20 mouse cellular contexts compared by ENCODE assay signal in the genomic region with DNA sequence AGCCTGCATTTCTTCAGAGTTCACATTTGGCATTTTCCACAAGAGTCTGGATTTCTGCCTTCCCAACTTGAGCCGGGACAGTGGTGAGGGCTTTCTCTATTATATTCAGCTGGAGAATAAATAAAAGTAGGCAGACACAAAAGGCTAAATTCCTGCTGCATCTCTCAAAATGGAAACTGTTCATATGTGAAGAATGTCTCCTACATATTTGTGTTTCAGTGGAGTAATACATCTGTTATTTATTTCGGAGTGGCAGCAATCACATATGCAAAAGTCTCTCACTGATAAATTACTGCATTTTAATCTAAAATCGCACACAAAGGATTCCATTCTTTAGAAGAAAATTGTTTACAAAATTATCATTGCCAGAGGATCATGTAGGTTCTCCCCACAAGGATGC.
DNase-seq lines count a peak whose midpoint lies in the region; ATAC-seq and TF ChIP-seq lines count a peak whose summit lies in the region.
"Had no signal": no experiment of that assay in that cellular context is flagged by ENCODE, and none has a peak within 500 bp of the region (broad histone marks: within the 10 kb centered on the region; RNA-seq: fewer than 3 reads in every experiment).

No protein-coding gene starts in this region.

- peak overlapping the region; percentile 44; the same call in 1 of the 2 replicates for H3K27ac ChIP-seq in embryonic facial prominence, embryonic 13.5 days
- no peak overlapping the region for H3K27ac ChIP-seq in embryonic facial prominence, embryonic 10.5 days (replicated peaks)
- H3K27ac ChIP-seq in embryonic facial prominence, embryonic 15.5 days (replicated peaks), result peak overlapping the region; percentile 52
- no peak overlapping the region for H3K27ac ChIP-seq in stomach, postnatal 0 days (replicated peaks)
- H3K27ac ChIP-seq: forebrain, embryonic 10.5 days; forebrain, embryonic 12.5 days had no signal

- no peak for DNase-seq in embryonic facial prominence, embryonic 10.5 days (ENCODE audit: low spot score)
- DNase-seq in NIH3T3 (ENCODE audit: low read depth), result peak; percentile 58
- DNase-seq in stomach, postnatal 0 days (ENCODE audit: low spot score), result no peak
- DNase-seq in testis, postnatal 10 days (ENCODE audit: low spot score), result no peak
- DNase-seq in adrenal gland, postnatal 14 days, result no peak
- DNase-seq: adrenal gland, adult 2 months; adrenal gland, postnatal 10 days; adrenal gland, postnatal 36 days; cerebellum, adult 11-12 months; cerebellum, adult 2 months; cerebellum, adult 9-10 months; cerebellum, postnatal 10 days; cerebellum, postnatal 25 days had no signal

- no peak for TF ChIP-seq CTCF in stomach, postnatal 0 days (IDR thresholded peaks at IDR 0.05; ENCODE audit: low read depth)

- WGBS in embryonic facial prominence, embryonic 13.5 days, result 63% methylated on average over 3 of the region's 3 CpGs
- 90% methylated on average over 3 of the region's 3 CpGs for WGBS in embryonic facial prominence, embryonic 10.5 days
- WGBS in embryonic facial prominence, embryonic 15.5 days, result 49% methylated on average over 3 of the region's 3 CpGs
- WGBS in stomach, postnatal 0 days, result 79% methylated on average over 3 of the region's 3 CpGs

- H3K9ac ChIP-seq in embryonic facial prominence, embryonic 13.5 days, result no peak overlapping the region
- H3K9ac ChIP-seq in embryonic facial prominence, embryonic 15.5 days, result no peak overlapping the region
- H3K9ac ChIP-seq in stomach, postnatal 0 days (ENCODE audit: low read length), result no peak overlapping the region
- H3K9ac ChIP-seq: forebrain, embryonic 12.5 days had no signal

- H3K36me3 ChIP-seq in embryonic facial prominence, embryonic 13.5 days, result no peaks in the 10 kb centered on the region
- no peaks in the 10 kb centered on the region for H3K36me3 ChIP-seq in embryonic facial prominence, embryonic 10.5 days (replicated peaks)
- H3K36me3 ChIP-seq in embryonic facial prominence, embryonic 15.5 days, result no peaks in the 10 kb centered on the region
- no peaks in the 10 kb centered on the region for H3K36me3 ChIP-seq in stomach, postnatal 0 days (ENCODE audit: control insufficient read depth, insufficient read depth, low read length)
- H3K36me3 ChIP-seq: forebrain, embryonic 10.5 days; forebrain, embryonic 12.5 days had no signal

- no peaks in the 10 kb centered on the region for H3K9me3 ChIP-seq in embryonic facial prominence, embryonic 13.5 days
- no peaks in the 10 kb centered on the region for H3K9me3 ChIP-seq in embryonic facial prominence, embryonic 10.5 days
- no peaks in the 10 kb centered on the region for H3K9me3 ChIP-seq in embryonic facial prominence, embryonic 15.5 days (replicated peaks)
- no peaks in the 10 kb centered on the region; the same call in 1 of the 2 replicates for H3K9me3 ChIP-seq in stomach, postnatal 0 days (ENCODE audit: control insufficient read depth, low read length)
- H3K9me3 ChIP-seq: forebrain, embryonic 10.5 days; forebrain, embryonic 12.5 days had no signal

- no peak for TF ChIP-seq EP300 in stomach, postnatal 0 days (optimal IDR thresholded peaks at IDR 0.05)

- no peaks in the 10 kb centered on the region for H3K27me3 ChIP-seq in embryonic facial prominence, embryonic 13.5 days
- H3K27me3 ChIP-seq in embryonic facial prominence, embryonic 10.5 days (replicated peaks; ENCODE audit: low read depth, poor library complexity, severe bottlenecking), result no peaks in the 10 kb centered on the region
- no peaks in the 10 kb centered on the region for H3K27me3 ChIP-seq in embryonic facial prominence, embryonic 15.5 days
- H3K27me3 ChIP-seq in stomach, postnatal 0 days (ENCODE audit: control insufficient read depth, insufficient read depth, low read length), result no peaks in the 10 kb centered on the region
- H3K27me3 ChIP-seq: forebrain, embryonic 12.5 days had no signal

- H3K4me3 ChIP-seq in embryonic facial prominence, embryonic 13.5 days, result no peak overlapping the region
- H3K4me3 ChIP-seq in embryonic facial prominence, embryonic 10.5 days, result no peak overlapping the region
- no peak overlapping the region for H3K4me3 ChIP-seq in embryonic facial prominence, embryonic 15.5 days (replicated peaks)
- H3K4me3 ChIP-seq in stomach, postnatal 0 days (ENCODE audit: low read depth, low read length), result no peak overlapping the region
- H3K4me3 ChIP-seq: erythroblast, embryonic 14.5 days; forebrain, embryonic 10.5 days; forebrain, embryonic 12.5 days had no signal

- peaks cover 10% of the 10 kb centered on the region; the same call in 1 of the 2 replicates for H3K4me1 ChIP-seq in embryonic facial prominence, embryonic 13.5 days
- 0 out of 2 replicates have a peak, but pooled peaks cover 5% of the 10 kb centered on the region for H3K4me1 ChIP-seq in embryonic facial prominence, embryonic 10.5 days
- H3K4me1 ChIP-seq in embryonic facial prominence, embryonic 15.5 days, result peaks cover 11% of the 10 kb centered on the region; the same call in 1 of the 2 replicates
- no peaks in the 10 kb centered on the region for H3K4me1 ChIP-seq in stomach, postnatal 0 days (replicated peaks; ENCODE audit: control insufficient read depth, insufficient read depth)
- H3K4me1 ChIP-seq: forebrain, embryonic 10.5 days; forebrain, embryonic 12.5 days had no signal

- ATAC-seq in embryonic facial prominence, embryonic 13.5 days (ENCODE audit: insufficient number of reproducible peaks, insufficient read depth, low FRiP score, low TSS enrichment, low read depth), result no peak
- ATAC-seq in embryonic facial prominence, embryonic 15.5 days (ENCODE audit: insufficient number of reproducible peaks, low FRiP score, low TSS enrichment, low read depth), result no peak
- no peak for ATAC-seq in stomach, postnatal 0 days (ENCODE audit: low FRiP score, low TSS enrichment)
- ATAC-seq: forebrain, embryonic 14.5 days; forebrain, embryonic 16.5 days had no signal

- no peak overlapping the region for H3K4me2 ChIP-seq in embryonic facial prominence, embryonic 13.5 days
- H3K4me2 ChIP-seq in embryonic facial prominence, embryonic 15.5 days (replicated peaks), result no peak overlapping the region
- H3K4me2 ChIP-seq in stomach, postnatal 0 days (replicated peaks; ENCODE audit: low read depth), result no peak overlapping the region
- H3K4me2 ChIP-seq: forebrain, embryonic 12.5 days had no signal

Comparison
In these comparisons a context has a peak if more than half of its experiments do, and no peak if none do; other contexts are left out.
1. H3K27ac ChIP-seq: peak in embryonic facial prominence, embryonic 13.5 days (single experiment) and embryonic facial prominence, embryonic 15.5 days (single experiment); none in embryonic facial prominence, embryonic 10.5 days (single experiment) and stomach, postnatal 0 days (single experiment).